Mouse (Mus musculus) liver, adult 2 months (tissue): ENCODE results near the gene Abca3.

Experiments used
- CTCF ChIP-seq: fragments of 200-500 bp; IDR thresholded peaks from 2 replicates; pipeline ENCODE4 v1.5.1; 2011; ENCODE audit warnings: low read depth, low read length, control low read depth
- POLR2A ChIP-seq: fragments of 200-500 bp; IDR thresholded peaks from 2 replicates; pipeline ENCODE4 v1.6.1; 2011; ENCODE audit warnings: low read length, control low read depth; ENCODE audit not compliant: insufficient read depth; ENCODE audit errors: extremely low read depth

DNA sequence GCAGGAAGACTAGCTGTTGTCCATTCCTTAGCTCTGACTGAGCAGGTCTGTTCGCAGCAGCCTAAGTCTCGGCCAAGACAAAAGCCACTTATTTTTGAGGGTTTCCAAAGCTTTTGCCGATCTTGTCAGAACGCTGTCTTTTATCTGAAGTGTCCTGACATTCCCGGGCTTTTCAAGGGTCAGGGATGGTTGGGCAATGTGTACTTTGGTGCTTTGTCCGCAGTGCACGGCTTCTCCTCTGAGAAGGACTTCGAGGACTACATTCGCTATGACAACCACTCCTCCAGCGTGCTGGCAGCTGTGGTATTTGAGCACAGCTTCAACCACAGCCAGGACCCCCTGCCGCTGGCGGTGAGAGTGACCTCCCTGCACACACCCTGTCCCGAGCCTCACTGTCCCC is 14.1 kb downstream of the Abca3 start:
- TF ChIP-seq CTCF (no peak), POLR2A (no peak)
